Mouse (Mus musculus) heart, postnatal 4 days (tissue): ENCODE results near the gene Zbtb16. TPM values are rescaled to one million over a fixed set of nuclear protein-coding genes. Genes with fewer than 3 reads are reported as not detected.
A peak's percentile ranks its signal among the peaks of the same experiment; 100 is the strongest.

Experiments
- DNase-seq: peaks from one replicate; pipeline ENCODE4 v3.0.0; 2021
- total RNA-seq, 2 experiments: library from RNA; stranded (reverse); gene quantifications; 2 replicates each; pipeline ENCODE4 v1.2.3; 2021

Zbtb16 gene
- total RNA-seq, 2 experiments from 2014 or later, result 24.0 to 24.7 TPM

DNA sequence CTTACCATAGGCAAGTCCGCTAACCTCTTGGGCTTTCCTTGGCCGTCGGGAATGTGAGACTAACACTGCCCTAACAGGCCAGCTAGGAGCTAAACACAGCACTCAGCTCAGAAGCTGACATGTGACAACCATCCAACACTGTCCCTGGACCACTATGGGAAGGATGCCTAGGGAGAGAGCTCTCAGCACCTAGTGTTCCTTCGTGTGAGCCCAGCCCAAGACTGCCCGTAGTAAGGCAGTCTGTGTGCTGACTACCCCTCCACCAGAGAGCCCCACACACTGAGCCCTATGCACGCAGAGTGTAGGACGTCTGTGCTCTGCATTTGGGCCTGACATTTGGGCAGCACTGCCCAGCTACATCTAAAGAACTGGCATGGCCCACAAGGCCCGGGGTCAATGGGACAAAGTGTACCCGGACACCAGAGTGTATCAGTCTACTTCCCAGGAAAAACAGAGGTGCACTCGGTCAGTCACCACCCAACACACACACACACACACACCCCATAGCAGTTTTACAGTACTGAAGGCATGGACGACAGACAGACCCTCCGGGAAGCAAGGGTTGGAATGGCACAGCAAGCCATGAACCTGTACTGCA lies 11.4 kb downstream of the Zbtb16 start:
- no peak for DNase-seq

GRCm38 (mm10) chr9:48823851-48824250 lies 12.2 kb downstream of the Zbtb16 start:
- no peak for DNase-seq

GRCm38 (mm10) chr9:48823319-48823705 lies 12.7 kb downstream of the Zbtb16 start:
- no peak for DNase-seq

GRCm38 (mm10) chr9:48822586-48823318 lies 13.3 kb downstream of the Zbtb16 start:
- DNase-seq, result no peak

DNA sequence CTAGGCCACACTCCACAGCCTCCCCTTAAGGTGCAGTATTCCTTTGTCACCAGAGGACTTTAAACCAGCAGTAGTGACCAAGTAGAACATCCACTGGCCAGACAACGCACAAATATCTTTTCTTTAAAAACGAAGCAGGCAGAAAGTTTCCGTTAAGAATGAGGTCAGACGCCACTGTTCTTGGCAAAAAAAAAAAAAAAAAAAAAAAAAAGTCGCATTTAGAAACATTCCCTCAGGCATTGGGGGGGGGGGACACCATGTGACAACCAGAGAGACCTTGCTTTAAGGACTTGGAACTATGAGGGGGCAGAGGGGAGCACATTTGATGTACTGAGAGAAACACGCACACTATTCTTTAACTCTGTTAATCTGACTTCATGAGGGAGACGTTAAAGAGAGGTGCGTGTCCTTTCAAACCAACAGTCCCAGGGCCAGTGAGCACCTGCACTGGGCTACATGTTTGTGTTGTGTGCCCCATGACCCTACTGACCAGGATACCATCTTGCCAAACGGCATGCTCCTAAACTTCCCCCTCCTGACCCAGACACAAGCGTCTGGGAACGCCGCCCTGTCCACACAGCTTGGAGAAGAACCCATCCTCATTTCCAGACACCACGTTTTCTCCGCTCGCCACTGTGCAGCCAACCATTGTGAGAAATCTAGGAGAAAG lies 14.0 kb downstream of the Zbtb16 start:
- no peak for DNase-seq

DNA sequence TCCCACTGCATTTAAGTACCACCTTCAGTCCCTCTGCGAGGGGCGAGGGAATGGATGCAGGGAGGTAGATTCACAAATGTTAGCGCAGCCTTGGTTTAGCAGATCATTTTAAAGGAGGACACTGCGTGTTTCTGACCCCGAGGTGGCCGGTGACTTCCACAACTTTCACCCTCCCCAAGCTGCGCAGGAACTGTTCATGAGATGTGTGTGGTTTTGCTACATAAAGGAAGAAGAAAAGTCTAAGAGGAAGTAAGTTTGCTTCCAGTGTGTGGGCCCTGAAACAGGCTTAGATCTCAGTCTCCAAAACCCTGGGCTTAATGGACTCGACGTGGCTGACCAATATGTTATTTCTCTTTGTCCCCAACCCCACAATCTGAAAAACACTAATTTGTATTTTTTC lies 14.6 kb downstream of the Zbtb16 start:
- DNase-seq, result no peak

DNA sequence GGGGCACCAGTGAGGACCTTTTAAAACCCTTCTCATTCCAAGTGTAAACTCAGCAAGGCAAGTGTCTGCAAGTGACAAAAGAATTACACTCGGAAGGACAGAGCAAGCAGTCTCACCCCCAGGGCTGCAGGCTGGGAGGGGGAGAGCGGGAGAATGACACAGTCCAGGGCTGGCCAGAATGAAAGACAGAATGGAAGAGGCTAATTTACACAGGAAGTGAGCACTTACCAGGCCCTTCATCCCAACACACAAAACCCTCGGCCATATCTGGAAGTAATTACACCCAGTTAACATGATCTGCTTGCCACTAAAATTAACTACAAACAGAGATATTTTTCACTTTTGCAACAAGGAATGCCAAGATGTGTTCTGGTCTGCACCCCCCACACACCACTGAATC lies 15.2 kb downstream of the Zbtb16 start:
- no peak for DNase-seq

- DNase-seq, result no peak
Measured at GRCm38 (mm10) chr9:48819695-48820094, 16.3 kb downstream of the Zbtb16 start.

GRCm38 (mm10) chr9:48819137-48819536 lies 16.9 kb downstream of the Zbtb16 start:
- DNase-seq, result no peak

DNA sequence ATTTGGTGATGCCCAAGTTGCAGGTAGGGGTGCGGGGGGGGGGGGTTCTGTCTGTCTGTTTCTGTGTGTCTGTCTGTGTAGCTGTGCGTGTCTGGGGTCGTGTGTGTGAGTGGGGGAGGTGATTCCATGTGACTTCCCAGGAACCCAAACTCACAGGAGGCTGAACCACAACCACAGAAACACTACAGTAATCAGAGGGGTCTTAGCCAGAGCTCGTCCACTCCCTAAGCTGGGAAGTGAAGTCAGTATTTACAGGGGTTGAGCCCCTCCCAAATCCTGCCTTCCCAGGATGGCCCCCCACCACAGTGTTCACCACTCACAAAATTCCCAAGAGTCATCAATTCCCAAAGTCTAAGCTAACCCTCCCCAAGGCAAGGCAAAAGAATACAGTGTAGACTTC lies 18.1 kb downstream of the Zbtb16 start:
- DNase-seq, result no peak

GRCm38 (mm10) chr9:48817399-48817793 lies 18.6 kb downstream of the Zbtb16 start:
- DNase-seq, result peak; percentile 57

GRCm38 (mm10) chr9:48816678-48817398 lies 19.2 kb downstream of the Zbtb16 start:
- DNase-seq, result no peak

DNA sequence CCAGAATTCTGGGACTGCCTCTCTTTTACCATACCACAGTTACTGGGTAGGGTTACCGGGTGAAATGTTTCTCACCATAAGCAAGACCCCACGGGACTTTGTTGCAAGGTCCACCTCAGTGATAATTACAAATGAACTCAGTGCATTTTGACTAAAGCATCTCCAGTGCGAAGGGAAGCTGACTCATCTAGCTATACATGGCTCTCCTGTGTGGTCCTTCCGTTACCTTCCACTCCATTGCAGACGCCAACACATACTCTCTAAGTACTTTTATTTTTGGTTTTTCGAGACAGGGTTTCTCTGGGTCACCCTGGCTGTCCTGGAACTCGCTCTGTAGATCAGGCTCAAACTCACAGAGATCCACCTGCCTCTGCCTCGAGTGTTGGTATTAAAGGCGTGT lies 19.9 kb downstream of the Zbtb16 start:
- DNase-seq, result no peak

GRCm38 (mm10) chr9:48814881-48815495 lies 21.0 kb downstream of the Zbtb16 start:
- no peak for DNase-seq

DNA sequence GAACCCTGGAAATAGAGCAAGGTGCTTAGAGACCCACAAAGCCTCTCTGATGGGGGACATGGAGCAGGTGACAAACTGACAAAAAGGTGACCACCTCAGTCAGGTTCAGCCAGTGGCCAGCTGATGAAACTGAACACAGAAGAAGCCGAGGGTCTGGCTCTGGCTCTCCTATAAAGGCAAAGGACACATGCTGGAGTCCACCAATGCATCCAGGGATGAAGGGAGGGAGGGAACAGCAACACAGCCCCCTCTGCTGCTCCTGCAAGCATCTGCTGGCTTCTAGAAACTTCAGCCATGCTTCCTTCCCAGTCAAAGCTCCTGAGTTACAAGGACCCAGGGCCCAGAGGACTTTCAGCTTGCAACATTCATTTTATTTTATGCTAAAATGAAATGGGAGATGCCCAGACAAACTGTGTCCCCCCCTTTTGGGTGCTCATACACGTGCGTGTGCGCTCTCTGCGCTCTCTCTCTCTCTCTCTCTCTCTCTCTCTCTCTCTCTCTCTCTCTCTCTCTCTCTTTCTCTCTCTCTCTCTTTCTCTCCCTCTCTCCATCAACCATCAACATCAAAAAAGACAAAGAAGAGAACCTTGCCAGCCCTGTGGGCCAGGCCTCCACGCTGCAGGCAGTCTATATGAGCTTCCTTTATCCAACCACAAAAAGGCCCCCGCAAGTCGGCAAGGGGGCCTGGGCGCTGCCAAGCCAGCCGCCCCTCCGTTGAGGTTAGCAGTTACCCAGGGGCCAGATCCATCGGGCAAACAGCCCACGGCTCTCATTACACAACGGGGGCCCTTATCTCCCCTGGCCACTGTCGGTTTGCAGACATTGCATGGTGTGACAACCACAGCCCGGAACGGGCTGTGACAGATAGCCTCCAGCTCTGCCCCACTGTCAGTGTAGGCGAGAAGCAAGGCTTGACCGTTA lies 21.8 kb downstream of the Zbtb16 start:
- DNase-seq, result peak; percentile 59

DNA sequence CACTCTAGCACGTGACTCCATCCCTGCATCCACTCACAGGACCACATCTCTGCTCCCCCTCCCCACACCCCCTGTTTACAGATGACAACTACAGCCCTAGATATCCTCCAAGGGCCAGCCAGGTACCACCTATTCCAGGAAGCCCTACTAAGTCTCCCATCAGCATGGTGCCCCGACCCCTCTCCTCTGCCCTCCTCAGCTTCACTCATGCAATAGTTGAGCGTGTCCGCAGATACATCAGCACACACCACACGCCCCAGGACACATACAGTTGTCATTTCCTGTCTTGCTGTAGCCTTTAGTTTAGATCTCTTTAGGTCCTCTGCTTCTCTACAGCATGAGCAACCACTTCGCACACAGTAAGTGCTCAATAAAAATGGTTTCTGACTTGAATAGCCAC lies 23.7 kb downstream of the Zbtb16 start:
- DNase-seq, result no peak

GRCm38 (mm10) chr9:48806591-48806990 lies 29.4 kb downstream of the Zbtb16 start:
- DNase-seq, result no peak

- no peak for DNase-seq
Measured at GRCm38 (mm10) chr9:48805850-48806249, 30.2 kb downstream of the Zbtb16 start.

DNA sequence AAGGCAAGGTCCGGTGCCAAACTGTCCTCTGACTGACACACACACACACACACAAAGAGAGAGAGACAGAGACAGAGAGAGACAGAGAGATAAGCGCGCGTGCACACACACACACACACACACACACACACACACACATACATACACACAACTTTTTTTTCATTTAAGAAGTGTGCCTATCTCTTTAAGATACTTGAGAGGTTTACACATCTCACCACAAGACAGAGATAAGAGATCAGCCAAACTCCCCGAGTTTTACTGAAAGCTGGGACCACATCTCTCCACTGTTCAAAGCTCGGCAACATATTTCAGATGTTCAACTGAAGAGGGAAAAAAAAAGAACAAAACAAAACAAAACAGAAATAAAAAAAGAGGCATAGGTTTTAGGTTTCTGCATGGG lies 31.5 kb downstream of the Zbtb16 start:
- DNase-seq, result no peak

DNA sequence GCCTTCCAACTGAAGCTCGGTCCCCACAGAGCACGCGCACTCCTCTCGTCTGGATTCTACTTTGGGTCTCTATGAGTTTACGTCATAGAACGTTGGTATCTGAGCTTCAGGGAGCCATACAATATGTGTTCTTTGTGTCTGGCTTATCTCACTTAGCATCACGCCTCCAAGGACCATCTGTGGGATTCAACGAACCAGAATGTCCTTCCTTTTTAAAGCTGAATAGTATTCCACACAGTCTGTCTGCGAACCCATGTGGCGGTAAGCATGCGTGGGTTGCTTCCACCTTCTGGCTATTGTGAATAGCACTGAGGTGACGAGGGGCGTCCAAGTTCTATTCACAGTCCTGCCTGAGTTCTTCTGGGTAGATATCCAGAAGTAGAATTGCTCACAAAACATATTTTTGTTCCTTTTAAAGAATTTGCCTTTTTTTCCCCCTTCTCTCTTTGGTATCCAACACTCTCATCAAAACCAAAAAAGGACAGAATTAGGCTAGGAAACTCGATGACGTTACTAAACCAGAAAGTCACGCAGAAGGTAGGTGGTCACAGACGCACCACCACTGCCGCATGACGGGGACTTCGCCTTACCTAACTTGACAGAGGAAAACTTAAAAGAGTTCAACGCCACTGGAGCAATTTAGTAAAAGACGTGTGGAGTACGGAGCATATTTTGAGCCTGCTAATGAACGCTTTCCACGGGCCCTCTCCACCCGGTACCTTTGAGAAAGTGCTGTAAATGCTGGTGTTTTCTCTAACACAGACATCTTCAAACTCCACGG lies 32.4 kb downstream of the Zbtb16 start:
- DNase-seq, result no peak

DNA sequence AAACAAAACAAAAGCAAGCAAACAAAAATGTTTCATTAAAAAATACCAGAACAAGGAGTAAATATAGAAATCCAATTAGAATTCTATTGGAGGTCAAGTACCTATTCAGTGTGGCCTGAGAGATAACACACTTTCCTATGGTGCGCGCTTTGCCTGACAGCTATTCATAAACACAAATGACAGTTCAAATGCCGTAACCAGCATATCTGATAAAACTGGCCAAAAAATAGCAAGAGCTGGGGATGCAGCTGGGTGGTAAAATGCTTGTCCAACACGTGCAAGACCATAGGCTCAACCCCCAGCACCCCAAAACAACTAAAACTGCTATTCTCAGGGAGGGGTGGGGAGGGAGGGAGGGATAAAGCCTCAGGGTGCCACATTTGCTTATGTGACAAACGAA lies 33.6 kb downstream of the Zbtb16 start:
- DNase-seq, result no peak
